Mouse (Mus musculus) hindlimb bud, embryonic 11.5 days (tissue): ENCODE data around the gene Oit1.

ENCODE experiments used
- DNase-seq: peaks from one replicate; pipeline ENCODE4 v3.0.0-alpha.2; 2012; ENCODE audit warnings: low read depth, low spot score; ENCODE audit errors: extremely low spot score

Gene Oit1

GRCm38 (mm10) chr14:8378685-8379313 is at the start of gene Oit1:
Oit1 (minus strand) TSS chr14:8378754.
- no peak for DNase-seq

- DNase-seq, result no peak
Measured at GRCm38 (mm10) chr14:8422833-8423232, 44.3 kb upstream of the Oit1 start.

GRCm38 (mm10) chr14:8421199-8421787 is 42.7 kb upstream of the Oit1 start:
- peak; percentile 31 for DNase-seq

- DNase-seq, result no peak
Measured at GRCm38 (mm10) chr14:8418610-8419009, 40.1 kb upstream of the Oit1 start.

- DNase-seq, result no peak
Measured at GRCm38 (mm10) chr14:8405946-8406345, 27.4 kb upstream of the Oit1 start.

- DNase-seq, result no peak
Measured at GRCm38 (mm10) chr14:8403310-8403709, 24.8 kb upstream of the Oit1 start.

- DNase-seq, result no peak
Measured at GRCm38 (mm10) chr14:8398507-8398906, 20.0 kb upstream of the Oit1 start.

- no peak for DNase-seq
Measured at GRCm38 (mm10) chr14:8395690-8396287, 17.2 kb upstream of the Oit1 start.

- DNase-seq, result no peak
Measured at GRCm38 (mm10) chr14:8392181-8392825, 13.7 kb upstream of the Oit1 start.

GRCm38 (mm10) chr14:8369394-8369793 is 9.2 kb downstream of the Oit1 start:
- DNase-seq, result no peak

- DNase-seq, result no peak
Measured at GRCm38 (mm10) chr14:8368900-8369299, 9.7 kb downstream of the Oit1 start.

GRCm38 (mm10) chr14:8367727-8368520 is 10.6 kb downstream of the Oit1 start:
- no peak for DNase-seq

GRCm38 (mm10) chr14:8367121-8367520 is 11.4 kb downstream of the Oit1 start:
- DNase-seq, result no peak

GRCm38 (mm10) chr14:8365833-8366232 is 12.7 kb downstream of the Oit1 start:
- DNase-seq, result no peak

GRCm38 (mm10) chr14:8356836-8357235 is 21.7 kb downstream of the Oit1 start:
- no peak for DNase-seq

- DNase-seq, result peak; percentile 76
Measured at GRCm38 (mm10) chr14:8355999-8356501, 22.5 kb downstream of the Oit1 start.

GRCm38 (mm10) chr14:8348927-8349326 is 29.6 kb downstream of the Oit1 start:
- no peak for DNase-seq

- DNase-seq, result peak; percentile 89
Measured at GRCm38 (mm10) chr14:8346255-8346997, 32.1 kb downstream of the Oit1 start.

- DNase-seq, result no peak
Measured at GRCm38 (mm10) chr14:8345566-8345965, 33.0 kb downstream of the Oit1 start.

GRCm38 (mm10) chr14:8342509-8343106 is 35.9 kb downstream of the Oit1 start:
- no peak for DNase-seq
